Mouse (Mus musculus) intestine, embryonic 14.5 days (tissue): ENCODE measurements around the gene Coa4. TPM values are rescaled to one million over a fixed set of nuclear protein-coding genes. Genes with fewer than 3 reads are reported as not detected.
A peak's percentile ranks its signal among the peaks of the same experiment; 100 is the strongest.

Source experiments
- ATAC-seq: fragments of 200-750 bp; cut with Nextera tagmentation; replicated peaks from 2 replicates; pipeline ENCODE4 v1.8.0; 2017; ENCODE audit warnings: low read depth, moderate number of reproducible peaks, moderate TSS enrichment, moderate library complexity; ENCODE audit not compliant: low FRiP score, low TSS enrichment
- DNase-seq: peaks from one replicate; pipeline ENCODE4 v3.0.0-alpha.2; 2018; ENCODE audit warnings: low spot score
- H3K27ac ChIP-seq: fragments of 300-500 bp; sonication (generic); 2 replicates; pipeline ENCODE4 v1.5.1; 2014; ENCODE audit warnings: low read depth, mild to moderate bottlenecking, control low read depth
- H3K27me3 ChIP-seq: fragments of 300-500 bp; sonication (generic); replicated peaks from 2 replicates; pipeline ENCODE4 v1.6.1; 2014; ENCODE audit warnings: low read length, control low read depth; ENCODE audit not compliant: control insufficient read depth, insufficient read depth
- H3K36me3 ChIP-seq: fragments of 300-500 bp; sonication (generic); 2 replicates; pipeline ENCODE4 v1.6.1; 2014; ENCODE audit warnings: low read length, control low read depth; ENCODE audit not compliant: control insufficient read depth, insufficient read depth
- H3K4me1 ChIP-seq: fragments of 300-500 bp; sonication (generic); replicated peaks from 2 replicates; pipeline ENCODE4 v1.6.1; 2014; ENCODE audit warnings: low read length, control low read depth, mixed read lengths; ENCODE audit not compliant: control insufficient read depth, insufficient read depth
- H3K4me2 ChIP-seq: fragments of 300-500 bp; sonication (generic); 2 replicates; pipeline ENCODE4 v1.6.1; 2014; ENCODE audit warnings: low read length
- H3K4me3 ChIP-seq: fragments of 300-500 bp; sonication (generic); 2 replicates; pipeline ENCODE4 v1.5.1; 2014; ENCODE audit warnings: low read depth, low read length, control low read depth, mixed read lengths
- H3K9ac ChIP-seq: fragments of 300-500 bp; sonication (generic); 2 replicates; pipeline ENCODE4 v1.6.1; 2014; ENCODE audit warnings: mild to moderate bottlenecking, low read length
- H3K9me3 ChIP-seq: fragments of 300-500 bp; sonication (generic); 2 replicates; pipeline ENCODE4 v1.6.1; 2016; ENCODE audit warnings: low read length, control low read depth; ENCODE audit not compliant: control insufficient read depth
- WGBS: fragments of 180-500 bp; shearing (Covaris S2); extraction: QIAGEN DNeasy Blood & Tissue Kit; methylation state at CpG from one replicate; pipeline ENCODE4 v1.1.7; 2014; 5-methylcytosine and 5-hydroxymethylcytosine counted together
- polyA plus RNA-seq: library from polyadenylated mRNA; unstranded; fragments of >200 nt; fragmentation: Nextera tagmentation; extraction: Ambion mirVana; gene quantifications from 2 replicates; pipeline ENCODE4 v1.2.1, GENCODE M21; 2014

Coa4 gene
- polyA plus RNA-seq, 1 experiment from 2014 or later = 36.9 TPM

DNA sequence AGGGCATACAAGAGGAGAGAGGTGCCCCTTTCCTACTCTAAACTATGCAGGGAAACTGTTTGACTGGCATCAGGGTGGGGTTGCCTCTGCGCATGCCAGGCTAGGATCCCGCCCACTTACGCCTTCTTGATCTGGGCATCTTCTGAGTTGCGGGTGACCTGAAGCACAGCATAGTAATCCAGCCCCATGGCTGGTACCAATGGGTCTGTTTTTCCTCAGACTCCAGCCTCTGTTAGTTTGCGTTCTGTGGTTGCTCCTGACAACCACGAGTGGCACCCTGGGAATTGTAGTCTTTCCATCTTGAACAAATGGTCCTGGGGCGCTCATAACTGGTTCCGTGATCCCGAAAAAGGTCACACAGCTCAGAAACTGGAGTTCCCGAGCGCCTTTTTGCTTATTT, 22.3 kb upstream of the Coa4 start, which contains the start of gene Dnajb13:
Gene Dnajb13, minus strand, starts transcription at position 388 of the 400 bp plus-strand sequence.
- no peak within 1 kb of the TSS for H3K9ac ChIP-seq
- no peak within 1 kb of the TSS for H3K4me2 ChIP-seq
- H3K27ac ChIP-seq = no peak within 1 kb of the TSS
- no peaks in the 10 kb centered on the region for H3K4me1 ChIP-seq
- DNase-seq (no peak), ATAC-seq (peak; percentile 32; the same call in 1 of the 2 replicates)
- H3K36me3 ChIP-seq = no peaks in the 10 kb centered on the region
- H3K4me3 ChIP-seq = no peak within 1 kb of the TSS
- no peaks in the 10 kb centered on the region for H3K27me3 ChIP-seq
- WGBS = 50% methylated on average over 11 of the region's 11 CpGs
- no peaks in the 10 kb centered on the region for H3K9me3 ChIP-seq

DNA sequence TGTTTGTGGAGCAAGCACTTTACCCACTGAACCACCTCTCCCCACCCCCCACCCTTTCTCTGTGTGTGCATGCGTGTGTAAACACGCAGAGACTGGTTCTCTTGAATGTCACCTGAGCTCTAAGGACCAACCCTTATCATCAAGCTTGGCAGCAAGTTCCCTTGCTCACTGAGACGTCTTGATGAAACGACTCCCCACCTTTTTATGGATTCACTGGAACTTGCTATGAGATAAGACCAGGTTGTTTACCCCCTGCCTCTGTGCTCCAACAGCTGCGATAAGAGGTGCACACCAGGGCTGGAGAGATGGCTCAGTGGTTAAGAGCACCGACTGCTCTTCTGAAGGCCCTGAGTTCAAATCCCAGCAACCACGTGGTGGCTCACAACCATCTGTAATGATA, 16.7 kb upstream of the Coa4 start:
- ATAC-seq = peak; percentile 18; the same call in 1 of the 2 replicates
- Histone ChIP-seq H3K36me3 (no peaks in the 10 kb centered on the region), H3K4me2 (no peak overlapping the region), H3K4me1 (no peaks in the 10 kb centered on the region), H3K27me3 (no peaks in the 10 kb centered on the region), H3K4me3 (no peak overlapping the region), H3K9me3 (no peaks in the 10 kb centered on the region), H3K27ac (no peak overlapping the region), H3K9ac (no peak overlapping the region)
- 56% methylated on average over 7 of the region's 7 CpGs for WGBS
- DNase-seq = no peak

DNA sequence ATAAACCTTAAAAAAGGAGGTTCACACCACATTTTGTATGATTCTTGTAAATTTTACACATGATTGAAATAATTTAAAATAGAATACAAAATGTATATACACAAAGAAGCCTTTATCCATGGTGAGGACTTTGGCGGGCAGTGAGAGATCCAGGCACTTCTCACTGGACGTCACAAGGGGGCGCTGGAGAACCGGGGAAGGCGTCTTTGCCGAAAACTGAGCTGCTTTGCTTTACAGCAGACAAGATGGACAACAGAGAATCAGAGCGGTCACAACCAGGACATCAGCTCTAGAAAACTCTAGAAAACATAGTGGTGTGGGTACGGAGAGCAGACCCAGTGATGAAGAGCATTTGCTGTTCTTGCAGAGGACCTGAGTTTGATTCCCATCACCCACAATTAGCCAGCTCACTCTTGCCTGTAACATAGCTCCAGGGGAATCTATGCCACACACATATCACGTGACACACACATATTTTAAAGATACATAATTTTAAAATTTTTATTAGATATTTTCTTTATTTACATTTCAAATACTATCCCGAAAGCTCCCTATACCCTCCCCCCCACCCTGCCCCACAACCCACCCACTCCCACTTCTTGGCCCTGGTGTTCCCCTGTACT, 16.1 kb upstream of the Coa4 start:
- 18% methylated on average over 10 of the region's 10 CpGs for WGBS
- Histone ChIP-seq H3K9ac (no peak overlapping the region), H3K4me2 (peak overlapping the region; percentile 18; the same call in 1 of the 2 replicates), H3K4me3 (no peak overlapping the region), H3K36me3 (no peaks in the 10 kb centered on the region), H3K4me1 (no peaks in the 10 kb centered on the region), H3K27ac (no peak overlapping the region), H3K27me3 (no peaks in the 10 kb centered on the region), H3K9me3 (no peaks in the 10 kb centered on the region)
- ATAC-seq = peak; percentile 47; the same call in 1 of the 2 replicates
- peak; percentile 95 for DNase-seq

DNA sequence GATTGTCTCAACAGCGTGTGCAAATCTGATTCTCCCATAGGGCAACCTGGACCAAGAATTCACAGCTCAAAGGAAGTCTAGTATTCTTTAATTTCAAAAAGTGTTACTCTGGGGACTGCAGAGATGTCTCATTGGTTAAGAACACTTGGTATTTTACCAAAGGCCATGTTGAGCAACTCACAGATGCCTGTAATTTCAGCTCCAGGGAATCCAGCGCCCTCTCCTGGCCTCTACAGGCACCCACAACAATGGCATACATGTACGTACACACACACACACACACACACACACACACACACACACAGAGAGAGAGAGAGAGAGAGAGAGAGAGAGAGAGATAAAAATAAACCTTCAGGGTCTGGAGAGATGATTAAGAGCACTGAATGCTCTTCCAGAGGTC, 14.6 kb upstream of the Coa4 start:
- no peak for ATAC-seq

DNA sequence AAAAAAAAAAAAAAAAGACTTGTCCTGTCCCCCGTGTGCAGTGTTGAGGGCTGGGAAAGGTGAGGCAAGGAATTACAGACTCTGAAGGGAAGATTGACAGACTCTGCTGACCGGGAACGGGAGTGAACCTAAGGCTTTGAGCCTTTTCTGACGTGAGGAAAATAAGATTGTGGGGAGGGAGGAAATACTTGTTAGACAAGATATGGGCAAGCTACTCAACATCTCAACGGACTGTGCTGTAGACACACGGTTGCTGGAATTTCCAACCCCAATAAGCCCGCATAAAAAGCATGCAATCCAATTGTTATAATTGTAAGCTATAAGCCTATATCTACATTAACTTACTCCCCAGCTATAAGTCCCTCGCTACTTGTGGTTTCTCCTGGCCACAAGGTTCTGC, 12.2 kb upstream of the Coa4 start:
- Histone ChIP-seq H3K4me2 (no peak overlapping the region), H3K9ac (no peak overlapping the region), H3K27me3 (no peaks in the 10 kb centered on the region), H3K9me3 (no peaks in the 10 kb centered on the region), H3K27ac (no peak overlapping the region), H3K36me3 (no peaks in the 10 kb centered on the region), H3K4me3 (no peak overlapping the region), H3K4me1 (no peaks in the 10 kb centered on the region)
- ATAC-seq (no peak), DNase-seq (no peak)
- 65% methylated on average over 8 of the region's 8 CpGs for WGBS

More for the DNA sequence above, 14.6 kb upstream of the Coa4 start:
- Histone ChIP-seq H3K4me3 (no peak overlapping the region), H3K36me3 (no peaks in the 10 kb centered on the region), H3K27ac (no peak overlapping the region), H3K4me2 (no peak overlapping the region), H3K4me1 (no peaks in the 10 kb centered on the region), H3K9me3 (no peaks in the 10 kb centered on the region), H3K27me3 (no peaks in the 10 kb centered on the region), H3K9ac (no peak overlapping the region)
- WGBS = 75% methylated on average over 3 of the region's 3 CpGs
- no peak for DNase-seq

DNA sequence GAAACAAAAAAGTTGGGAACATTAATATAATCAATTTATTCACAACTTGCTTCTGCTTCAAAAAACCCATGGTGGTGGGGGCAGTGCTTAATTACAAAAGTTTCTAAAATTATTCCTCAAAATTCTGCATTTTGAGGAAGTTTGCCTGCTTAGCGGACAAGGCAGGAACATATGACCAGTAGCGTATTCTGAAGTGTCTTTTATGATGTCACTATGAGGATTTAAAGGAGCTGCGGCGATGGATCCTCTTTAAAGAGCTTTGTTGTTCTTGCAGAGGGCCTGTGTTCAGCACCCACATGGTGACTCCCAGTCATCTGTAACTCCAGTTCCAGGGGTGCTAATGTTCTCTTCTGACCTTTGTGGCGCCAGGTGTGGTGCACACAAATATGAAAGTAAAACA, 6.1 kb upstream of the Coa4 start:
- no peak for ATAC-seq
- WGBS = 87% methylated on average over 5 of the region's 5 CpGs
- H3K9me3 ChIP-seq = no peaks in the 10 kb centered on the region
- no peak for DNase-seq
- peaks cover 6% of the 10 kb centered on the region for H3K4me1 ChIP-seq
- H3K4me3 ChIP-seq = no peak overlapping the region
- no peaks in the 10 kb centered on the region for H3K36me3 ChIP-seq
- H3K27ac ChIP-seq = no peak overlapping the region
- no peak overlapping the region for H3K4me2 ChIP-seq
- no peak overlapping the region for H3K9ac ChIP-seq
- no peaks in the 10 kb centered on the region for H3K27me3 ChIP-seq

DNA sequence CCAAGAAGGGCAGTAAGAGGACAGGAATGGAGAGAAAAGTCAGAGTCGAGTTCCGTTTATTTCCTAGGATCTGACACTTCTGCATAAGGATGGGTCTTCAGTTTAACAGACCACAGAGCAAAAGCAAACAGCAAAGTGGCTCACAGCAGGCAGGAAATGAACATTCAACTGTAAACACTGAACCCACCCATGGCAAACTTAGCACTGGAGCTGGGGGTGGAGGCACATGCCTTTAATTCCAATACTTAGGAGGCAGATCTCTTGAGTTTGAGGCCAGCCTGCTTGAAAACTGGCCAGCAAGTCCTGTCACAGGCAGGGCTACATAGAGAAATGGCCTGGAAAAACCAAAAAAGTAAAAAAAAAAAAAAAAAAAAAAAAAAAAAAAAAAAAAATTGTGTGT, 3.4 kb upstream of the Coa4 start:
- Histone ChIP-seq H3K27ac (0 out of 2 replicates have a peak overlapping the region, but pooled peaks have one; percentile 47), H3K36me3 (no peaks in the 10 kb centered on the region), H3K27me3 (no peaks in the 10 kb centered on the region), H3K4me3 (no peak overlapping the region), H3K4me1 (peaks cover 6% of the 10 kb centered on the region), H3K9me3 (no peaks in the 10 kb centered on the region), H3K9ac (no peak overlapping the region), H3K4me2 (no peak overlapping the region)
- ATAC-seq (no peak), DNase-seq (no peak)
- 25% methylated on average over 2 of the region's 2 CpGs for WGBS

DNA sequence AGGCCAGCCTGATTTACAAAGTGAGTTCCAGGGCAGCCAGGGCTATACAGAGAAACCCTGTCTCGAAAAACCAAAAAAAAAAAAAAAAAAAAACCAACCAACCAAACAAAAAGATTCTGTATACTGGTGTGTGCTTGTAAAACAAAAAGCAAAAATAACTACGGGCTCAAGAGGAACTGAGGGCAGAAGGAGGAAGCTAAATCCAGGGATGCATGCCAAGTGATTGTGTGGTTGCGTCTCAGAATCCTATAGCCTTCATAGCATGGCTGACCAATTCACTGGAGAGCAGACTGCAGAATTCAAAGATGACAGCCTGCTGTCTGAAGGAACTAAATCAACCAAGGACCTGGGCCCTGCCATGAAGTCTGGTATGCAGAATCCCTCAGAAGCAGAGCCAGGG, 2.7 kb upstream of the Coa4 start:
- Histone ChIP-seq H3K4me3 (no peak overlapping the region), H3K9ac (no peak overlapping the region), H3K27ac (no peak overlapping the region), H3K4me2 (no peak overlapping the region), H3K36me3 (peaks cover 6% of the 10 kb centered on the region), H3K27me3 (no peaks in the 10 kb centered on the region), H3K4me1 (peaks cover 6% of the 10 kb centered on the region), H3K9me3 (no peaks in the 10 kb centered on the region)
- ATAC-seq (no peak), DNase-seq (no peak)
- 76% methylated on average over 3 of the region's 3 CpGs for WGBS

DNA sequence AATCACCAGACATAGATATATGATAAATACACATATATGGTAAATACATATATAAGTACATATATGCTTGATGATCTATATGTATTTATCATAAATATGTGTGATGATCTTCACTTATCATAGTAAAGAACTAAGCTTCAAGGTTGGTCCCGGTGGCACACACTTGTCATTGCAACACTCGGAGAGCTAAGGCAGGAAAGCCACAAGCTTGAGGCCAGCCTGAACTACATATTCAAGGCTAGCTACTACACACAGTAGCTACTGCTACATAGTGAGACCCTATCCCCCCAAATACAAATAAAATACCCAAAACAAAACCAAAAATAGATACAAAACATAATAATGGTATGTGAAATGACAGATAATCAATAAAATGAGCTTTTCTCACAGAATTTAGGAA, 1.0 kb upstream of the Coa4 start:
- no peak for DNase-seq
- 84% methylated on average over 2 of the region's 2 CpGs for WGBS
- no peak overlapping the region for H3K4me3 ChIP-seq

More for the DNA sequence above, 1.0 kb upstream of the Coa4 start:
- peaks cover 6% of the 10 kb centered on the region for H3K4me1 ChIP-seq
- H3K27me3 ChIP-seq = no peaks in the 10 kb centered on the region
- no peaks in the 10 kb centered on the region for H3K9me3 ChIP-seq
- H3K36me3 ChIP-seq = peaks cover 18% of the 10 kb centered on the region
- no peak overlapping the region for H3K9ac ChIP-seq
- ATAC-seq = no peak
- no peak overlapping the region for H3K4me2 ChIP-seq
- H3K27ac ChIP-seq = no peak overlapping the region
